Mouse (Mus musculus): ENCODE measurements around the gene Mettl25.

Gene Mettl25

GRCm38 (mm10) chr10:105840928-105841888 lies at the start of gene Mettl25, which contains the start of gene Ccdc59:
TSS of gene Mettl25 (minus strand) at chr10:105841380.
TSS of gene Ccdc59 (plus strand) at chr10:105841067.
- DNase-seq = peak; percentile 99

GRCm38 (mm10) chr10:105867312-105867711 lies 26.1 kb upstream of the Mettl25 start:
- DNase-seq = peak; percentile 40

- no peak for DNase-seq
Measured at GRCm38 (mm10) chr10:105851136-105851535, 10.0 kb upstream of the Mettl25 start.

GRCm38 (mm10) chr10:105850286-105850685 lies 9.1 kb upstream of the Mettl25 start:
- DNase-seq = no peak

- no peak for DNase-seq
Measured at GRCm38 (mm10) chr10:105842574-105842973, 1.4 kb upstream of the Mettl25 start.

GRCm38 (mm10) chr10:105834627-105835228 lies 6.5 kb downstream of the Mettl25 start:
- peak; percentile 68 for DNase-seq

- no peak for DNase-seq
Measured at GRCm38 (mm10) chr10:105806259-105807010, 34.7 kb downstream of the Mettl25 start.

- DNase-seq = no peak
Measured at GRCm38 (mm10) chr10:105803461-105803860, 37.7 kb downstream of the Mettl25 start.

- no peak for DNase-seq
Measured at GRCm38 (mm10) chr10:105802132-105802531, 39.0 kb downstream of the Mettl25 start.

GRCm38 (mm10) chr10:105801147-105801546 lies 40.0 kb downstream of the Mettl25 start:
- DNase-seq = no peak

- no peak for DNase-seq
Measured at GRCm38 (mm10) chr10:105797250-105797924, 43.8 kb downstream of the Mettl25 start.

- DNase-seq = no peak
Measured at GRCm38 (mm10) chr10:105793776-105794552, 47.2 kb downstream of the Mettl25 start.

- DNase-seq = no peak
Measured at GRCm38 (mm10) chr10:105788744-105789486, 52.3 kb downstream of the Mettl25 start.

- DNase-seq = no peak
Measured at GRCm38 (mm10) chr10:105783766-105784165, 57.4 kb downstream of the Mettl25 start.

- DNase-seq = peak; percentile 78
Measured at GRCm38 (mm10) chr10:105774382-105774781, 66.8 kb downstream of the Mettl25 start.

GRCm38 (mm10) chr10:105772821-105773302 lies 68.3 kb downstream of the Mettl25 start:
- DNase-seq = no peak

- DNase-seq = no peak
Measured at GRCm38 (mm10) chr10:105763959-105764358, 77.2 kb downstream of the Mettl25 start.

GRCm38 (mm10) chr10:105760460-105760859 lies 80.7 kb downstream of the Mettl25 start:
- no peak for DNase-seq

GRCm38 (mm10) chr10:105760046-105760445 lies 81.1 kb downstream of the Mettl25 start:
- no peak for DNase-seq

- no peak for DNase-seq
Measured at GRCm38 (mm10) chr10:105753831-105754605, 87.2 kb downstream of the Mettl25 start.

All from retina, postnatal 1 day (tissue).